Mouse (Mus musculus) kidney, embryonic 15.5 days (tissue): ENCODE measurements around the gene Siglech. TPM values are rescaled to one million over a fixed set of nuclear protein-coding genes. Genes with fewer than 3 reads are reported as not detected.
"Not testable (repeated sequence)": the region's sequence is repeated elsewhere in the genome, so short reads cannot be mapped to it uniquely, and the experiment has no call there.

Experiments used
- ATAC-seq: fragments of 200-750 bp; cut with Nextera tagmentation; replicated peaks from 2 replicates; pipeline ENCODE4 v1.8.0; 2017; ENCODE audit warnings: moderate TSS enrichment; ENCODE audit not compliant: low FRiP score
- H3K27ac ChIP-seq: fragments of 300-500 bp; sonication (generic); 2 replicates; pipeline ENCODE4 v1.5.1; 2015; ENCODE audit warnings: mild to moderate bottlenecking, inconsistent platforms
- H3K27me3 ChIP-seq: fragments of 300-500 bp; sonication (generic); 2 replicates; pipeline ENCODE4 v1.6.1; 2015; ENCODE audit warnings: inconsistent platforms
- H3K36me3 ChIP-seq: fragments of 300-500 bp; sonication (generic); 2 replicates; pipeline ENCODE4 v1.6.1; 2015; ENCODE audit warnings: inconsistent platforms
- H3K4me1 ChIP-seq: fragments of 300-500 bp; sonication (generic); 2 replicates; pipeline ENCODE4 v1.6.1; 2015; ENCODE audit warnings: inconsistent platforms
- H3K4me2 ChIP-seq: fragments of 300-500 bp; sonication (generic); 2 replicates; pipeline ENCODE4 v1.6.1; 2015; ENCODE audit warnings: moderate library complexity, mild to moderate bottlenecking, inconsistent platforms
- H3K4me3 ChIP-seq: fragments of 300-500 bp; sonication (generic); replicated peaks from 2 replicates; pipeline ENCODE4 v1.5.1; 2015; ENCODE audit warnings: mild to moderate bottlenecking, inconsistent platforms
- H3K9ac ChIP-seq: fragments of 300-500 bp; sonication (generic); 2 replicates; pipeline ENCODE4 v1.6.1; 2015; ENCODE audit warnings: mild to moderate bottlenecking, inconsistent platforms
- H3K9me3 ChIP-seq: fragments of 300-500 bp; sonication (generic); replicated peaks from 2 replicates; pipeline ENCODE4 v1.6.1; 2016; ENCODE audit warnings: inconsistent platforms
- WGBS: fragments of 180-500 bp; shearing (Covaris S2); methylation state at CpG from one replicate; pipeline ENCODE4 v1.1.7; 2015; ENCODE audit warnings: mixed read lengths; 5-methylcytosine and 5-hydroxymethylcytosine counted together
- polyA plus RNA-seq: library from polyadenylated mRNA; unstranded; fragments of >200 nt; fragmentation: Nextera tagmentation; extraction: Ambion mirVana; gene quantifications from 2 replicates; pipeline ENCODE4 v1.2.1, GENCODE M21; 2015

The Siglech gene
- polyA plus RNA-seq, 1 experiment from 2014 or later, result 0.19 TPM

GRCm38 (mm10) chr7:55790586-55790985 lies 22.6 kb downstream of the Siglech start:
- not testable (repeated sequence) for H3K4me3 ChIP-seq, H3K4me2 ChIP-seq, ATAC-seq, H3K36me3 ChIP-seq, H3K27me3 ChIP-seq, H3K9me3 ChIP-seq, H3K27ac ChIP-seq, H3K9ac ChIP-seq
- WGBS, result 15% methylated on average over 5 of the region's 5 CpGs
- H3K4me1 ChIP-seq, result peaks cover 12% of the 10 kb centered on the region

- Histone ChIP-seq H3K4me3 (no peak overlapping the region), H3K27ac (no peak overlapping the region), H3K4me2 (no peak overlapping the region), H3K4me1 (peaks cover 12% of the 10 kb centered on the region), H3K27me3 (no peaks in the 10 kb centered on the region), H3K36me3 (peaks cover 14% of the 10 kb centered on the region), H3K9ac (no peak overlapping the region), H3K9me3 (no peaks in the 10 kb centered on the region)
- 86% methylated on average over 3 of the region's 3 CpGs for WGBS
- ATAC-seq, result no peak
Measured at GRCm38 (mm10) chr7:55792280-55792679, 24.3 kb downstream of the Siglech start.

DNA sequence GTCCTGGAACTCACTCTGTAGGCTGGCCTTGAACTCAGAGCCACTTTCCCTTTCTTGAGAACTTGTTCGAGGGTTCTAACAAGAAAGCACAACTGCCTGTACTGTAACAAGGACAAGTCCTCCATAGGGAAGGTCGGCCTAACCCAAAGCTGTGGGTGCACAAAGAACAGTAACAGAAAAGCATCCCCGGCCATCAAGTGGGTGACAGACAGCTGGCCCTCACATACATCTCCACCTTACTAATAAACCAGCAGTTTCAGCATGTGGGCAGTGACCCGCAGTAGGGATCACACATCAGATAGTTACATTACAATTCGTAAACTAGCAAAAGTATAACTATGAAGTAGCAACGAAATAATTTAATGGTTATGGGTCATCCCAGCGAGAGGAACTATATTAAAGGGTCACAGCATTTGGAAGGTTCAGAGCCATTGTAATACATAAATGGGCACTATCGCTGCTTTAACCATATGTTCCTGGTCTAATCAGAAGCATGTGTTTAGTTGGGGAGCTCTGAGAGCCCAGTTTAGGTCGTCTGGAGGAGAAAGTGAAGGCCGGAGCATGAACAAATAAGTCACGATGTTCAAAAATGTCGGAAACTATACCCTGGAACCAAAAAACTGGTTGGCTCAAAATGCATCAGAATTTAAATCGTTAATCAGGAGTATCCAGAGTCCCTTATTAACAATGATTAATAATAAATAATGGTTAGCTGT lies 25.4 kb downstream of the Siglech start:
- peak overlapping the region; percentile 76 for H3K9ac ChIP-seq
- H3K9me3 ChIP-seq, result no peaks in the 10 kb centered on the region
- H3K4me1 ChIP-seq, result peaks cover 12% of the 10 kb centered on the region
- H3K27me3 ChIP-seq, result no peaks in the 10 kb centered on the region
- peaks cover 24% of the 10 kb centered on the region for H3K36me3 ChIP-seq
- no peak overlapping the region for H3K27ac ChIP-seq
- H3K4me2 ChIP-seq, result peak overlapping the region; percentile 59
- H3K4me3 ChIP-seq, result peak overlapping the region; percentile 68
- peak; percentile 27 for ATAC-seq
- 38% methylated on average over 13 of the region's 13 CpGs for WGBS

- peaks cover 12% of the 10 kb centered on the region for H3K4me1 ChIP-seq
- H3K36me3 ChIP-seq, result peaks cover 29% of the 10 kb centered on the region
- peak; percentile 100 for ATAC-seq
- H3K9me3 ChIP-seq, result no peaks in the 10 kb centered on the region
- under 1% methylated on average over 51 of the region's 51 CpGs for WGBS
- H3K4me3 ChIP-seq, result peak within 1 kb of the TSS; percentile 68
- H3K27ac ChIP-seq, result peak within 1 kb of the TSS; percentile 55
- H3K4me2 ChIP-seq, result peak within 1 kb of the TSS; percentile 59
- H3K27me3 ChIP-seq, result no peaks in the 10 kb centered on the region
- peak within 1 kb of the TSS; percentile 76 for H3K9ac ChIP-seq
Measured at GRCm38 (mm10) chr7:55793952-55794603, 26.1 kb downstream of the Siglech start, which contains the start of gene Tubgcp5. Tubgcp5 (plus strand) TSS chr7:55794154.

DNA sequence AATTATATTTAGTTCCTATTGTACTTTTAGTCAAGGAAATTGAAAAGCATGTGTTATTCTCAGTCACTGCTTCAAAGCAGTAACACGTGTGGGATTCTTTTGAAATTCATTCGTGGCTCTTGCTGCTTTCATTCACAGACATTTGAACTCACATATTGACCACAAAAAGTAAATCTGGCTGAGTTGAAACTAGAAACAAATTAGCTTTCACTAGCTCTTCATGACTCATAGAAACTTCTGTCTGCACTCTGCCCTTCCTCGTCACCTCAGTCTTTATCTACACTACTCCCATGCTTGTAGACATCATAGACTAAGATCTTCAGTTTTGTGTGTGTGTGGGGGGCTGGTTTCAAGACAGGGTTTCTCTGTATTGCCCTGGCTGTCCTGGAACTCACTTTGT lies 32.0 kb downstream of the Siglech start:
- Histone ChIP-seq H3K4me2 (no peak overlapping the region), H3K4me3 (no peak overlapping the region), H3K36me3 (peaks cover 79% of the 10 kb centered on the region), H3K9me3 (no peaks in the 10 kb centered on the region), H3K27me3 (no peaks in the 10 kb centered on the region), H3K27ac (no peak overlapping the region), H3K9ac (no peak overlapping the region), H3K4me1 (peaks cover 2% of the 10 kb centered on the region)
- no peak for ATAC-seq
- WGBS, result 89% methylated on average over 3 of the region's 3 CpGs

DNA sequence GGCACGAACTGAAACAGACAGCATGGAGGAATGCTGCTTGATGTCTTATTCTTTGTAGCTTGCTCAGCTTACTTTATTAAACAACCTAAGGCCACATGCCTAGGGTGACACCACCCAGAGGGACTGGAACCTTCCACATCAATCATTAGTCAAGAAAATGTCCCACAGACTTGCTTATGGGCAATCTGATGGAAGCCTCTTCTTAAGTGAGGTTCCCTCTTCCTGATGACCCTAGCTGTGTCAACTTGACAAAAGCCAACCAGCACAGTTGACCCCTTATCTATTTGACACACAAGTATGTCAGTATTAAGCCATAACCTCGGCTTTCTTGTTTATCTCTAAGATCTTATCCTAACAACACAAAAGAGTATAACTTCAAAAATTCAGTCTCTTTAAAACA lies 42.0 kb downstream of the Siglech start:
- Histone ChIP-seq H3K4me1 (no peaks in the 10 kb centered on the region), H3K9ac (no peak overlapping the region), H3K27ac (no peak overlapping the region), H3K27me3 (no peaks in the 10 kb centered on the region), H3K4me3 (no peak overlapping the region), H3K36me3 (peaks cover 87% of the 10 kb centered on the region), H3K4me2 (no peak overlapping the region), H3K9me3 (no peaks in the 10 kb centered on the region)
- WGBS, result 91% methylated on average over 2 of the region's 2 CpGs
- no peak for ATAC-seq

- Histone ChIP-seq H3K27me3 (no peaks in the 10 kb centered on the region), H3K36me3 (peaks cover 93% of the 10 kb centered on the region), H3K4me1 (no peaks in the 10 kb centered on the region), H3K4me2 (no peak overlapping the region), H3K9ac (no peak overlapping the region), H3K4me3 (no peak overlapping the region), H3K9me3 (no peaks in the 10 kb centered on the region), H3K27ac (no peak overlapping the region)
- no peak for ATAC-seq
- WGBS, result 80% methylated on average over 5 of the region's 5 CpGs
Measured at GRCm38 (mm10) chr7:55824468-55824867, 56.5 kb downstream of the Siglech start.

- 91% methylated on average over 9 of the region's 9 CpGs for WGBS
- H3K27ac ChIP-seq, result no peak overlapping the region
- H3K36me3 ChIP-seq, result peaks cover 87% of the 10 kb centered on the region
- H3K4me1 ChIP-seq, result no peaks in the 10 kb centered on the region
- no peak for ATAC-seq
- H3K4me3 ChIP-seq, result no peak overlapping the region
- H3K27me3 ChIP-seq, result no peaks in the 10 kb centered on the region
- no peak overlapping the region for H3K9ac ChIP-seq
- H3K4me2 ChIP-seq, result no peak overlapping the region
- no peaks in the 10 kb centered on the region for H3K9me3 ChIP-seq
Measured at GRCm38 (mm10) chr7:55827551-55827950, 59.6 kb downstream of the Siglech start.

Other genes with a start within 250 kb of the Siglech start
- 30.7 and 34.1 TPM in 2 replicates for gene Tubgcp5, start 26.0 kb downstream of the Siglech start, polyA plus RNA-seq
- 106 and 112 TPM in 2 replicates for gene Cyfip1, start 73.6 kb downstream of the Siglech start, polyA plus RNA-seq
- gene Nipa2, start 194.3 kb downstream of the Siglech start, polyA plus RNA-seq, result 45.5 and 48.3 TPM in 2 replicates